Mouse (Mus musculus) midbrain, embryonic 12.5 days (tissue): Measurements from ENCODE around the gene Nrg4. TPM values are rescaled to one million over a fixed set of nuclear protein-coding genes. Genes with fewer than 3 reads are reported as not detected.
A peak's percentile ranks its signal among the peaks of the same experiment; 100 is the strongest.

Source experiments
- ATAC-seq: fragments of 200-750 bp; cut with Nextera tagmentation; 2 replicates; pipeline ENCODE4 v1.8.0; 2017; ENCODE audit warnings: low read depth, moderate TSS enrichment, moderate library complexity; ENCODE audit not compliant: low FRiP score
- H3K27ac ChIP-seq: fragments of 300-500 bp; sonication (generic); replicated peaks from 2 replicates; pipeline ENCODE4 v1.5.1; 2016; ENCODE audit warnings: mild to moderate bottlenecking
- H3K27me3 ChIP-seq: fragments of 300-500 bp; sonication (generic); 2 replicates; pipeline ENCODE4 v1.6.1; 2016; ENCODE audit warnings: mild to moderate bottlenecking
- H3K36me3 ChIP-seq: fragments of 300-500 bp; sonication (generic); 2 replicates; pipeline ENCODE4 v1.6.1; 2016
- H3K4me1 ChIP-seq: fragments of 300-500 bp; sonication (generic); 2 replicates; pipeline ENCODE4 v1.6.1; 2016
- H3K4me2 ChIP-seq: fragments of 300-500 bp; sonication (generic); replicated peaks from 2 replicates; pipeline ENCODE4 v1.6.1; 2016; ENCODE audit warnings: mild to moderate bottlenecking, moderate library complexity
- H3K4me3 ChIP-seq: fragments of 300-500 bp; sonication (generic); 2 replicates; pipeline ENCODE4 v1.5.1; 2016; ENCODE audit warnings: mild to moderate bottlenecking
- H3K9ac ChIP-seq: fragments of 300-500 bp; sonication (generic); replicated peaks from 2 replicates; pipeline ENCODE4 v1.6.1; 2016; ENCODE audit warnings: mild to moderate bottlenecking, moderate library complexity
- H3K9me3 ChIP-seq: fragments of 300-500 bp; sonication (generic); 2 replicates; pipeline ENCODE4 v1.6.1; 2016; ENCODE audit warnings: mild to moderate bottlenecking
- WGBS: fragments of 180-500 bp; shearing (Covaris S2); methylation state at CpG from one replicate; pipeline ENCODE4 v1.1.7; 2016; 5-methylcytosine and 5-hydroxymethylcytosine counted together
- polyA plus RNA-seq: library from polyadenylated mRNA; unstranded; fragments of >200 nt; fragmentation: Nextera tagmentation; extraction: Ambion mirVana; gene quantifications from 2 replicates; pipeline ENCODE4 v1.2.1, GENCODE M21; 2016

Gene Nrg4
- polyA plus RNA-seq, 1 experiment from 2014 or later = 1.4 TPM

DNA sequence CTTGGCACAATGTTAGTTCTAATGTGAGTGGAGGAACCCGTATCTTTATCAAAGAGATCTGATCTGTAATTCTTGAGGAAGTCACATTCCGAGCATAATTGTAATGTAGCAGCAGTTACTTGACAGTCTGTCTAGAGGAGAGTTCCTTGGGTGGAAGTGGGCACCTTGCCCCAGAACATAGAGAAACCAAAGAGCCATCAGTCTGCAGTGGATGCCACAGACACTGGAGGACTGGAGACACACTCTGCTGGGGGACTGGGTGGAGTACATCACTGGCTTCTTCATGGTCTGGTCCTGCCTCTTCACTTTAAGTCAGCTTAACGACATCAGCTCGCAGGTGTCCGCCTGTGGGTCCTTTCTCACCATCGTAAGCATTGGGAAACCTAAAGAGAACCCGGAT, 17.5 kb upstream of the Nrg4 start:
- Histone ChIP-seq H3K9me3 (no peaks in the 10 kb centered on the region), H3K4me1 (no peaks in the 10 kb centered on the region), H3K36me3 (no peaks in the 10 kb centered on the region), H3K4me2 (no peak overlapping the region), H3K4me3 (no peak overlapping the region), H3K27me3 (no peaks in the 10 kb centered on the region), H3K9ac (no peak overlapping the region), H3K27ac (no peak overlapping the region)
- ATAC-seq = no peak
- 89% methylated on average over 7 of the region's 7 CpGs for WGBS

- 33% methylated on average over 7 of the region's 7 CpGs for WGBS
- H3K9me3 ChIP-seq = no peaks in the 10 kb centered on the region
- no peak overlapping the region for H3K27ac ChIP-seq
- no peak overlapping the region for H3K4me2 ChIP-seq
- no peak overlapping the region for H3K9ac ChIP-seq
- ATAC-seq = no peak
- peaks cover 29% of the 10 kb centered on the region for H3K27me3 ChIP-seq
- H3K4me1 ChIP-seq = peaks cover 2% of the 10 kb centered on the region; the same call in 1 of the 2 replicates
- no peaks in the 10 kb centered on the region for H3K36me3 ChIP-seq
- no peak overlapping the region for H3K4me3 ChIP-seq
These were observed 6.3 kb upstream of the Nrg4 start for GRCm38 (mm10) chr9:55332949-55333348.

GRCm38 (mm10) chr9:55332476-55332875, 5.8 kb upstream of the Nrg4 start:
- no peak for ATAC-seq
- Histone ChIP-seq H3K27me3 (peaks cover 32% of the 10 kb centered on the region), H3K4me1 (peaks cover 5% of the 10 kb centered on the region), H3K4me3 (no peak overlapping the region), H3K27ac (no peak overlapping the region), H3K4me2 (no peak overlapping the region), H3K36me3 (no peaks in the 10 kb centered on the region), H3K9ac (no peak overlapping the region), H3K9me3 (no peaks in the 10 kb centered on the region)
- 58% methylated on average over 5 of the region's 5 CpGs for WGBS

GRCm38 (mm10) chr9:55329401-55329800, 2.8 kb upstream of the Nrg4 start:
- H3K36me3 ChIP-seq = no peaks in the 10 kb centered on the region
- H3K9me3 ChIP-seq = no peaks in the 10 kb centered on the region
- H3K4me2 ChIP-seq = no peak overlapping the region
- peaks cover 19% of the 10 kb centered on the region for H3K4me1 ChIP-seq
- no peak overlapping the region for H3K9ac ChIP-seq
- 78% methylated on average over 6 of the region's 6 CpGs for WGBS
- H3K27me3 ChIP-seq = peaks cover 49% of the 10 kb centered on the region
- no peak for ATAC-seq
- H3K4me3 ChIP-seq = no peak overlapping the region
- H3K27ac ChIP-seq = no peak overlapping the region

DNA sequence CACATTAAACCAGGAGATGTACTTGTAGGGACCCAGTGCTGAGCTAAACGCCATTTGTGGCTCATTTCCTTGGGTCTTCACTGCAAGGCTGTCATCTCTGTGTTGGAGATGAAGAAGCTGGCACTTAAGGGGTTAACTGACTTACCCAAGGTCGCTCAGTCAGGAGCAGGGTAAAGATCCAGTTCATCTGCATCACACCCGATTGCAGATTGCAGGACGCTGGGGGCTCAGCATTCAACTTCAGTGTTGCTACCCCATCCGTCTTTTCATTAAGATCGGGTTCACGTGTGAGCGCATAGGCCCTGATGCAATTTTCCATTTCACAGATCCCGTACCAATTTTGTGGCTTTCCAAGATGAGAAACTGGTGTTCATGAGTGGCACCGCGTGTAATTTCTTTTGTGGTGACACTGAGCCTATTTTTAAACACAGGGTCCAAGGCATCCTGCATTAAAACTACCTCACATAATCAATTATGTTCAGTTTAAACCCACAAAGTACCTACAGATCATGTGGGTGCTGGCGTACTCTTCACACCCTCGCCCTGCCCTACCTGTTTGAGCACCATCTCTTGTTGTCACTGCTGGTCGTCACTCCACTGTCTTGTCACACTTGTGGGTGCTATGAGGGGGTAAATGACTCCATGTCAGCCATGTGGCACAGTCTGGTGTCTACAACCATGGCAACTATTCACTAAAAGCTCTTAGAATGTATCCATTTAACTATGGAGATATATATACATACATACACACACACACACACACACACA, 1.7 kb upstream of the Nrg4 start:
- peak overlapping the region; percentile 21 for H3K4me2 ChIP-seq
- H3K9ac ChIP-seq = no peak overlapping the region
- 25% methylated on average over 14 of the region's 14 CpGs for WGBS
- no peak overlapping the region for H3K4me3 ChIP-seq
- peaks cover 54% of the 10 kb centered on the region for H3K27me3 ChIP-seq
- H3K36me3 ChIP-seq = no peaks in the 10 kb centered on the region
- H3K27ac ChIP-seq = no peak overlapping the region
- ATAC-seq = no peak
- peaks cover 19% of the 10 kb centered on the region for H3K4me1 ChIP-seq
- no peaks in the 10 kb centered on the region for H3K9me3 ChIP-seq

DNA sequence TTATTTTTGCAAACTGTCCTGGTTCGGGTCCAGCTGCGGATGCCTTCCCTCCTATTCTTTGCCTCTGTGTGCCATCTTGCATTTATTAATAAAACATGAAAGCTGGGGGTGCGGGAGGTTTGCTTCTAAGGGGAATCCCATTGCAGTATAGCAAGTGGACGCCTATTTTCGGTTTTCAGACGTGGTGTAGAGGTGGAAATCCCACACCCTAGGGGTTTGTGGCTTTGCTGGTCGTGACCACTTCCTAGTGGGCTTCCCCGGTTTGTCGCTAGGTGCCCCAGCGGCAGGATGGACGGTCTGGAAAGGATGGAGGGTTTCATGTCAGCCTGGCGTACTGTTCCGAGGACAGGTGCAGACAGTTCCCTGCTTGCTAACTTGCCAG, 581 bp upstream of the Nrg4 start:
- 1% methylated on average over 13 of the region's 13 CpGs for WGBS
- Histone ChIP-seq H3K27ac (peak overlapping the region; percentile 67; the same call in 1 of the 2 replicates), H3K27me3 (peaks cover 54% of the 10 kb centered on the region), H3K9ac (peak overlapping the region; percentile 73), H3K9me3 (no peaks in the 10 kb centered on the region), H3K36me3 (no peaks in the 10 kb centered on the region), H3K4me2 (peak overlapping the region; percentile 82), H3K4me1 (peaks cover 19% of the 10 kb centered on the region), H3K4me3 (peak overlapping the region; percentile 73)
- peak; percentile 13; the same call in 1 of the 2 replicates for ATAC-seq

- H3K27ac ChIP-seq = peak overlapping the region; percentile 67; the same call in 1 of the 2 replicates
- WGBS = 16% methylated on average over 18 of the region's 18 CpGs
- peak overlapping the region; percentile 73 for H3K4me3 ChIP-seq
- H3K36me3 ChIP-seq = no peaks in the 10 kb centered on the region
- H3K4me2 ChIP-seq = peak overlapping the region; percentile 82
- H3K9ac ChIP-seq = peak overlapping the region; percentile 73
- no peak for ATAC-seq
- peaks cover 42% of the 10 kb centered on the region for H3K27me3 ChIP-seq
- peaks cover 19% of the 10 kb centered on the region for H3K4me1 ChIP-seq
- no peaks in the 10 kb centered on the region for H3K9me3 ChIP-seq
These were observed 805 bp downstream of the Nrg4 start for GRCm38 (mm10) chr9:55325564-55326514.

DNA sequence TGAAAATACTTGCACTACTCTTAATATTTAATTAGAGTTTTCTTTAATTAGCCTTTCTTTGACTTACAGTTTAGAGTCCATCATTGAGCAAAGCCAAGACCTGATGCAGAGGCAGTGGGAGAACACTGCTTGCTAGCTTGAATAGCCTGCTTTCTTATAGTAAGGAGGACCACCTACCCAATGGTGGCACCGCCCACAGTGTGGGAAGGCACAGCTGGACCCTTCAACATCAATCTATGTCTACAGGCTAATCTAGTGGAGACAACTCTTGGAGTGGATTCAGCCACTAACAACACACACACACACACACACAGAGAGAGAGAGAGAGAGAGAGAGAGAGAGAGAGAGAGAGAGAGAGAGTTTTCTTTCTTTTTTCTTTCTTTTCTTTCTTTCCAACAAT, 1.6 kb downstream of the Nrg4 start:
- no peak overlapping the region for H3K4me3 ChIP-seq
- no peaks in the 10 kb centered on the region for H3K36me3 ChIP-seq
- no peak overlapping the region for H3K4me2 ChIP-seq
- H3K9ac ChIP-seq = no peak overlapping the region
- H3K9me3 ChIP-seq = no peaks in the 10 kb centered on the region
- H3K4me1 ChIP-seq = peaks cover 19% of the 10 kb centered on the region
- 23% methylated on average over 1 of the region's 1 CpGs for WGBS
- no peak overlapping the region for H3K27ac ChIP-seq
- ATAC-seq = no peak
- peaks cover 38% of the 10 kb centered on the region for H3K27me3 ChIP-seq

- Histone ChIP-seq H3K4me3 (no peak overlapping the region), H3K27ac (no peak overlapping the region), H3K36me3 (no peaks in the 10 kb centered on the region), H3K9me3 (no peaks in the 10 kb centered on the region), H3K4me2 (no peak overlapping the region), H3K4me1 (peaks cover 19% of the 10 kb centered on the region), H3K9ac (no peak overlapping the region), H3K27me3 (peaks cover 37% of the 10 kb centered on the region)
- ATAC-seq = no peak
- 55% methylated on average over 10 of the region's 10 CpGs for WGBS
These were observed 2.1 kb downstream of the Nrg4 start for GRCm38 (mm10) chr9:55324516-55324915.

DNA sequence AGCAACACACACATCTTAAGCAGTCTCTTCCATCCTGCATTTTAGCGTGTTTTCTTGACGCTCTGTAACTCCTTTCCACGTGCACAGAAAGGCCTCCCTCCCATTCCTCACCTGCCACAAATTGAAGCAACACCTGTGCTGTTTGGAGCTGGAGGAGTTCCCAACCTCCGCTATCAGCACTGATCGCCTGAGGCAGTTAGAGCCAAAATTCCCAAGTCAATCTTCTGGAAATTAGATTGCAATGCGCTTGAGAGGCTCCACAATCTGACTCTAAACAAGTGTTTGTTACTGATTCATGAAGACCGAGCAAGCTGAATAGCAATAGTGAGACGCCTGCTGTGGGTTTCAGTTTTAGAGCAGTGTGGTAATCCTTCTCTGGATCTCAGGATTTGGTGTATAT, 2.6 kb downstream of the Nrg4 start:
- Histone ChIP-seq H3K27ac (no peak overlapping the region), H3K36me3 (no peaks in the 10 kb centered on the region), H3K9ac (no peak overlapping the region), H3K4me3 (no peak overlapping the region), H3K4me2 (no peak overlapping the region), H3K4me1 (peaks cover 19% of the 10 kb centered on the region), H3K9me3 (no peaks in the 10 kb centered on the region), H3K27me3 (peaks cover 33% of the 10 kb centered on the region)
- ATAC-seq = no peak
- 57% methylated on average over 8 of the region's 8 CpGs for WGBS

DNA sequence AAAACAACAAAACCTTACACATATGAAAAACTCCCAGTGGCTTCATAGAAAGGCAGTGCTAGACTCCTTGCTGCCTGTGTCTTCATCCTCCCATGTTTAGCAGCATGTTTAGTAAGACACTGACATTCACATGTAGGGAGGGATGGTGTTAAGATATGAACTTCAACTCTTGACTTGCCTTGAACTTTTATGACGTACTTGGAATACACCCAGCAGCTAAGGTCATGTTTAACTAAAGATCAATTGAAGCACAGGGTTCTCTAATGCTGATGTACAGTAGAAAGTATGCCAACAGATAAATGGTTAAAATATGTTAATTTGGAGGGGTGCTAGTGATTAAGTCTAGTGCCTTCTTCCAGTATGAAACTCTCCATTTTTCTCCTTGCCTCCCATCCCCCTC, 4.0 kb downstream of the Nrg4 start:
- H3K9ac ChIP-seq = no peak overlapping the region
- 82% methylated on average over 1 of the region's 1 CpGs for WGBS
- no peak for ATAC-seq
- peaks cover 24% of the 10 kb centered on the region for H3K27me3 ChIP-seq
- no peak overlapping the region for H3K27ac ChIP-seq
- peaks cover 15% of the 10 kb centered on the region for H3K4me1 ChIP-seq
- no peaks in the 10 kb centered on the region for H3K9me3 ChIP-seq
- H3K36me3 ChIP-seq = no peaks in the 10 kb centered on the region
- no peak overlapping the region for H3K4me2 ChIP-seq
- no peak overlapping the region for H3K4me3 ChIP-seq

- no peak for ATAC-seq
- no peak overlapping the region for H3K4me3 ChIP-seq
- no peak overlapping the region for H3K4me2 ChIP-seq
- no peaks in the 10 kb centered on the region for H3K4me1 ChIP-seq
- no peaks in the 10 kb centered on the region for H3K9me3 ChIP-seq
- 65% methylated on average over 12 of the region's 12 CpGs for WGBS
- H3K27ac ChIP-seq = no peak overlapping the region
- no peak overlapping the region for H3K9ac ChIP-seq
- H3K27me3 ChIP-seq = no peaks in the 10 kb centered on the region
- H3K36me3 ChIP-seq = no peaks in the 10 kb centered on the region
These were observed 12.9 kb downstream of the Nrg4 start for GRCm38 (mm10) chr9:55313619-55314261.
